Mouse (Mus musculus): ENCODE results near the gene Atg10. TPM values are rescaled to one million over a fixed set of nuclear protein-coding genes. Genes with fewer than 3 reads are reported as not detected.

Atg10 gene
- polyA plus RNA-seq, 1 experiment from 2014 or later, result 16.3 TPM

GRCm38 (mm10) chr13:90988226-90988625 is 235.5 kb downstream of the Atg10 start:
- DNase-seq (ENCODE audit: low spot score), result peak; percentile 24
- Histone ChIP-seq H3K27ac (replicated peaks; ENCODE audit: low read depth, low read length) (no peak overlapping the region), H3K27me3 (ENCODE audit: control insufficient read depth, insufficient read depth, low read length) (no peaks in the 10 kb centered on the region), H3K9ac (replicated peaks; ENCODE audit: low read length) (no peak overlapping the region), H3K4me1 (ENCODE audit: control insufficient read depth, insufficient read depth, low read length) (no peaks in the 10 kb centered on the region), H3K4me3 (ENCODE audit: low read depth, low read length) (no peak overlapping the region), H3K36me3 (replicated peaks; ENCODE audit: control insufficient read depth, insufficient read depth, low read depth, low read length) (no peaks in the 10 kb centered on the region), H3K4me2 (ENCODE audit: low read depth, low read length) (no peak overlapping the region), H3K9me3 (replicated peaks; ENCODE audit: control insufficient read depth, low read length) (no peaks in the 10 kb centered on the region)
- ATAC-seq (replicated peaks; ENCODE audit: insufficient number of reproducible peaks, low FRiP score, low TSS enrichment, low read depth), result no peak
- 63% methylated on average over 3 of the region's 3 CpGs for WGBS

- ATAC-seq (replicated peaks; ENCODE audit: insufficient number of reproducible peaks, low FRiP score, low TSS enrichment, low read depth), result no peak
- Histone ChIP-seq H3K4me2 (ENCODE audit: low read depth, low read length) (no peak overlapping the region), H3K27me3 (ENCODE audit: control insufficient read depth, insufficient read depth, low read length) (no peaks in the 10 kb centered on the region), H3K9me3 (replicated peaks; ENCODE audit: control insufficient read depth, low read length) (no peaks in the 10 kb centered on the region), H3K9ac (replicated peaks; ENCODE audit: low read length) (no peak overlapping the region), H3K4me1 (ENCODE audit: control insufficient read depth, insufficient read depth, low read length) (no peaks in the 10 kb centered on the region), H3K4me3 (ENCODE audit: low read depth, low read length) (no peak overlapping the region), H3K36me3 (replicated peaks; ENCODE audit: control insufficient read depth, insufficient read depth, low read depth, low read length) (no peaks in the 10 kb centered on the region), H3K27ac (replicated peaks; ENCODE audit: low read depth, low read length) (no peak overlapping the region)
- 70% methylated on average over 3 of the region's 3 CpGs for WGBS
- no peak for DNase-seq (ENCODE audit: low spot score)
These were observed 238.4 kb downstream of the Atg10 start for GRCm38 (mm10) chr13:90985417-90985816.

- Histone ChIP-seq H3K27me3 (ENCODE audit: control insufficient read depth, insufficient read depth, low read length) (no peaks in the 10 kb centered on the region), H3K4me2 (ENCODE audit: low read depth, low read length) (no peak overlapping the region), H3K27ac (replicated peaks; ENCODE audit: low read depth, low read length) (no peak overlapping the region), H3K9me3 (replicated peaks; ENCODE audit: control insufficient read depth, low read length) (no peaks in the 10 kb centered on the region), H3K9ac (replicated peaks; ENCODE audit: low read length) (no peak overlapping the region), H3K4me1 (ENCODE audit: control insufficient read depth, insufficient read depth, low read length) (no peaks in the 10 kb centered on the region), H3K4me3 (ENCODE audit: low read depth, low read length) (no peak overlapping the region), H3K36me3 (replicated peaks; ENCODE audit: control insufficient read depth, insufficient read depth, low read depth, low read length) (no peaks in the 10 kb centered on the region)
- WGBS, result 83% methylated on average over 2 of the region's 2 CpGs
- DNase-seq (ENCODE audit: low spot score) (no peak), ATAC-seq (replicated peaks; ENCODE audit: insufficient number of reproducible peaks, low FRiP score, low TSS enrichment, low read depth) (no peak)
These were observed 239.7 kb downstream of the Atg10 start for GRCm38 (mm10) chr13:90984073-90984472.

GRCm38 (mm10) chr13:90981798-90982197 is 242.0 kb downstream of the Atg10 start:
- Histone ChIP-seq H3K27me3 (ENCODE audit: control insufficient read depth, insufficient read depth, low read length) (no peaks in the 10 kb centered on the region), H3K4me3 (ENCODE audit: low read depth, low read length) (no peak overlapping the region), H3K9me3 (replicated peaks; ENCODE audit: control insufficient read depth, low read length) (no peaks in the 10 kb centered on the region), H3K4me2 (ENCODE audit: low read depth, low read length) (no peak overlapping the region), H3K36me3 (replicated peaks; ENCODE audit: control insufficient read depth, insufficient read depth, low read depth, low read length) (no peaks in the 10 kb centered on the region), H3K4me1 (ENCODE audit: control insufficient read depth, insufficient read depth, low read length) (no peaks in the 10 kb centered on the region), H3K27ac (replicated peaks; ENCODE audit: low read depth, low read length) (no peak overlapping the region), H3K9ac (replicated peaks; ENCODE audit: low read length) (no peak overlapping the region)
- ATAC-seq (replicated peaks; ENCODE audit: insufficient number of reproducible peaks, low FRiP score, low TSS enrichment, low read depth) (no peak), DNase-seq (ENCODE audit: low spot score) (no peak)
- 83% methylated on average over 1 of the region's 1 CpGs for WGBS

- Histone ChIP-seq H3K4me1 (ENCODE audit: control insufficient read depth, insufficient read depth, low read length) (no peaks in the 10 kb centered on the region), H3K4me3 (ENCODE audit: low read depth, low read length) (no peak overlapping the region), H3K36me3 (replicated peaks; ENCODE audit: control insufficient read depth, insufficient read depth, low read depth, low read length) (no peaks in the 10 kb centered on the region), H3K27ac (replicated peaks; ENCODE audit: low read depth, low read length) (no peak overlapping the region), H3K4me2 (ENCODE audit: low read depth, low read length) (no peak overlapping the region), H3K9ac (replicated peaks; ENCODE audit: low read length) (no peak overlapping the region), H3K9me3 (replicated peaks; ENCODE audit: control insufficient read depth, low read length) (no peaks in the 10 kb centered on the region), H3K27me3 (ENCODE audit: control insufficient read depth, insufficient read depth, low read length) (no peaks in the 10 kb centered on the region)
- no peak for DNase-seq (ENCODE audit: low spot score)
- no peak for ATAC-seq (replicated peaks; ENCODE audit: insufficient number of reproducible peaks, low FRiP score, low TSS enrichment, low read depth)
- WGBS, result 86% methylated on average over 6 of the region's 6 CpGs
These were observed 242.7 kb downstream of the Atg10 start for GRCm38 (mm10) chr13:90980878-90981674.

- H3K27me3 ChIP-seq (ENCODE audit: control insufficient read depth, insufficient read depth, low read length), result no peaks in the 10 kb centered on the region
- no peak for ATAC-seq (replicated peaks; ENCODE audit: insufficient number of reproducible peaks, low FRiP score, low TSS enrichment, low read depth)
- 82% methylated on average over 3 of the region's 3 CpGs for WGBS
These were observed 246.7 kb downstream of the Atg10 start for GRCm38 (mm10) chr13:90977057-90977456.

GRCm38 (mm10) chr13:90973409-90973808 is 250.4 kb downstream of the Atg10 start:
- no peak overlapping the region for H3K9ac ChIP-seq (replicated peaks; ENCODE audit: low read length)
- H3K36me3 ChIP-seq (replicated peaks; ENCODE audit: control insufficient read depth, insufficient read depth, low read depth, low read length), result no peaks in the 10 kb centered on the region
- 61% methylated on average over 7 of the region's 7 CpGs for WGBS
- no peaks in the 10 kb centered on the region for H3K4me1 ChIP-seq (ENCODE audit: control insufficient read depth, insufficient read depth, low read length)
- H3K4me2 ChIP-seq (ENCODE audit: low read depth, low read length), result no peak overlapping the region
- H3K4me3 ChIP-seq (ENCODE audit: low read depth, low read length), result no peak overlapping the region
- DNase-seq (ENCODE audit: low spot score) (no peak), ATAC-seq (replicated peaks; ENCODE audit: insufficient number of reproducible peaks, low FRiP score, low TSS enrichment, low read depth) (no peak)
- H3K27ac ChIP-seq (replicated peaks; ENCODE audit: low read depth, low read length), result no peak overlapping the region
- H3K27me3 ChIP-seq (ENCODE audit: control insufficient read depth, insufficient read depth, low read length), result no peaks in the 10 kb centered on the region
- no peaks in the 10 kb centered on the region for H3K9me3 ChIP-seq (replicated peaks; ENCODE audit: control insufficient read depth, low read length)

More at GRCm38 (mm10) chr13:90977057-90977456, 246.7 kb downstream of the Atg10 start:
- Histone ChIP-seq H3K27ac (replicated peaks; ENCODE audit: low read depth, low read length) (no peak overlapping the region), H3K4me1 (ENCODE audit: control insufficient read depth, insufficient read depth, low read length) (no peaks in the 10 kb centered on the region), H3K4me3 (ENCODE audit: low read depth, low read length) (no peak overlapping the region), H3K4me2 (ENCODE audit: low read depth, low read length) (no peak overlapping the region), H3K9ac (replicated peaks; ENCODE audit: low read length) (no peak overlapping the region), H3K9me3 (replicated peaks; ENCODE audit: control insufficient read depth, low read length) (no peaks in the 10 kb centered on the region), H3K36me3 (replicated peaks; ENCODE audit: control insufficient read depth, insufficient read depth, low read depth, low read length) (no peaks in the 10 kb centered on the region)
- DNase-seq (ENCODE audit: low spot score), result no peak

GRCm38 (mm10) chr13:90970259-90971017 is 253.3 kb downstream of the Atg10 start:
- Histone ChIP-seq H3K4me2 (ENCODE audit: low read depth, low read length) (no peak overlapping the region), H3K4me1 (ENCODE audit: control insufficient read depth, insufficient read depth, low read length) (no peaks in the 10 kb centered on the region), H3K36me3 (replicated peaks; ENCODE audit: control insufficient read depth, insufficient read depth, low read depth, low read length) (no peaks in the 10 kb centered on the region), H3K27me3 (ENCODE audit: control insufficient read depth, insufficient read depth, low read length) (no peaks in the 10 kb centered on the region), H3K9ac (replicated peaks; ENCODE audit: low read length) (no peak overlapping the region), H3K9me3 (replicated peaks; ENCODE audit: control insufficient read depth, low read length) (no peaks in the 10 kb centered on the region), H3K4me3 (ENCODE audit: low read depth, low read length) (no peak overlapping the region), H3K27ac (replicated peaks; ENCODE audit: low read depth, low read length) (no peak overlapping the region)
- no peak for DNase-seq (ENCODE audit: low spot score)
- WGBS, result 86% methylated on average over 10 of the region's 10 CpGs
- no peak for ATAC-seq (replicated peaks; ENCODE audit: insufficient number of reproducible peaks, low FRiP score, low TSS enrichment, low read depth)
